Mouse (Mus musculus) cortical plate, adult 2 months (tissue): ENCODE data around the gene Amotl2.

ENCODE experiments used
- CTCF ChIP-seq: fragments of 200-500 bp; IDR thresholded peaks from 2 replicates; pipeline ENCODE4 v1.5.1; 2011; ENCODE audit warnings: mild to moderate bottlenecking, control low read depth, low read length; ENCODE audit not compliant: insufficient read depth; ENCODE audit errors: extremely low read depth
- POLR2A ChIP-seq: fragments of 200-500 bp; IDR thresholded peaks from 2 replicates; pipeline ENCODE4 v1.6.1; 2011; ENCODE audit warnings: mild to moderate bottlenecking, low read length, control low read depth; ENCODE audit not compliant: insufficient read depth; ENCODE audit errors: extremely low read depth

- TF ChIP-seq CTCF (no peak), POLR2A (no peak)
Observed at GRCm38 (mm10) chr9:102692564-102693475, 23.7 kb upstream of the Amotl2 start.
